Mouse (Mus musculus) lung, adult 2 months (tissue): ENCODE data around the gene Pla2g7.

Source experiments
- CTCF ChIP-seq: fragments of 200-500 bp; IDR thresholded peaks from 2 replicates; pipeline ENCODE4 v1.5.1; 2011; ENCODE audit warnings: mild to moderate bottlenecking, low read length, control low read depth; ENCODE audit not compliant: insufficient read depth
- POLR2A ChIP-seq: fragments of 200-500 bp; IDR thresholded peaks from 2 replicates; pipeline ENCODE4 v1.6.1; 2011; ENCODE audit warnings: low read depth, mild to moderate bottlenecking, control low read depth, low read length, borderline replicate concordance; ENCODE audit errors: extremely low read depth

DNA sequence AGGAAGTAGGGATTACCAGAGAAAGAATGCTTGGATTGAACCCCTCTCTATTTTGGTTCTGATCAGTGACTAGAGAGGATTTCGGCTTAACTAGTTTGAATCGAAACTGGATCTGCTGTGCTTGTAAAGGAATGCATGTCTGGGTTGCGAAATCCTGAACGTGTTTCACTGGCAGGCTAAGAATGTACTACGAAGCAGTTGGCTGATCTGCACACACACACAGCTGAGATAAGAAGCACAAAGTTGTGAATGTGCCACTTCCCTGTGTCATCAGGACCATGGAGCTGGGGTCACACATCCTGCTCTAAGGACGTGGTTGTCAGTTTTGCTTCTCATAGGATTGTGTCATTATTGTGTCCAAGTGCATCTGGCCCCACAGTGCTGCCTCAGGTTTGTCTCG is 76.5 kb downstream of the Pla2g7 start:
- TF ChIP-seq POLR2A = no peak
- no peak for TF ChIP-seq CTCF
